Mouse (Mus musculus): ENCODE measurements around the gene Adamts10. TPM values are rescaled to one million over a fixed set of nuclear protein-coding genes. Genes with fewer than 3 reads are reported as not detected.

The Adamts10 gene
- polyA plus RNA-seq, 1 experiment: 205 TPM

- peaks cover 17% of the 10 kb centered on the region for H3K4me1 ChIP-seq (ENCODE audit: control insufficient read depth, insufficient read depth, low read length)
- 36% methylated on average over 6 of the region's 6 CpGs for WGBS
- no peaks in the 10 kb centered on the region for H3K27me3 ChIP-seq (ENCODE audit: control insufficient read depth, insufficient read depth, low read length)
- no peak within 1 kb of the TSS for H3K27ac ChIP-seq (ENCODE audit: insufficient read depth, low read length)
- H3K4me3 ChIP-seq (replicated peaks; ENCODE audit: insufficient read depth, low read depth, low read length): no peak within 1 kb of the TSS
- DNase-seq: no peak
- TF ChIP-seq POLR2A (IDR thresholded peaks at IDR 0.05; ENCODE audit: borderline replicate concordance, insufficient read depth, low read length) (no peak), CTCF (IDR thresholded peaks at IDR 0.05; ENCODE audit: borderline replicate concordance, insufficient read depth, low read depth, low read length) (no peak)
These were observed 31.3 kb downstream of the Adamts10 start, which contains the start of gene Myo1f for GRCm38 (mm10) chr17:33555223-33555855. Gene Myo1f, plus strand, starts transcription at chr17:33555707.

DNA sequence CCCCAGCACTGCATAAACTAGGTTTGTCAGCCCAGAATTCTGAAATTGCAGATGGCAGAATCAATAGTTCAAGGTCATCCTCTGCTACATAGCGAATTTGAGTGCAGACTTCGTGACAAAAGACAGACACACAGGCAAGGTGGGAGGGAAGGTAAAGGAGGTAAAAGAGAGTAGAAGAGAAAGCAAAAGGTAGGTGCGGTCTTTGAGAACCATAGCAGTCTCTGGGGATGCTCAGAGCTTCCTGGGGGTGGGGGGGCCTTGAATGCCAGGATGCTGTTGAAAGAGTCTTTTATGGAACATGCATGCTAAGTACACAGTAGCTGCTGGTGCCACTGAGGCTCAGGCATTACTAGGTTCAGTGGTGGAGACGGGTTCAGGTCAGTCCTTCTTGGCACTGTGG, 33.9 kb downstream of the Adamts10 start:
- no peak for TF ChIP-seq CTCF (IDR thresholded peaks at IDR 0.05; ENCODE audit: borderline replicate concordance, insufficient read depth, low read depth, low read length)
- TF ChIP-seq POLR2A (IDR thresholded peaks at IDR 0.05; ENCODE audit: borderline replicate concordance, insufficient read depth, low read length): no peak
- no peak overlapping the region for H3K27ac ChIP-seq (ENCODE audit: insufficient read depth, low read length)
- H3K27me3 ChIP-seq (ENCODE audit: control insufficient read depth, insufficient read depth, low read length): no peaks in the 10 kb centered on the region
- H3K4me1 ChIP-seq (ENCODE audit: control insufficient read depth, insufficient read depth, low read length): peaks cover 8% of the 10 kb centered on the region
- no peak for DNase-seq
- WGBS: 78% methylated on average over 4 of the region's 4 CpGs
- H3K4me3 ChIP-seq (replicated peaks; ENCODE audit: insufficient read depth, low read depth, low read length): no peak overlapping the region

GRCm38 (mm10) chr17:33563527-33564076, 39.6 kb downstream of the Adamts10 start:
- 57% methylated on average over 2 of the region's 2 CpGs for WGBS
- Histone ChIP-seq H3K27ac (ENCODE audit: insufficient read depth, low read length) (no peak overlapping the region), H3K27me3 (ENCODE audit: control insufficient read depth, insufficient read depth, low read length) (no peaks in the 10 kb centered on the region), H3K4me3 (replicated peaks; ENCODE audit: insufficient read depth, low read depth, low read length) (no peak overlapping the region), H3K4me1 (ENCODE audit: control insufficient read depth, insufficient read depth, low read length) (no peaks in the 10 kb centered on the region)
- no peak for TF ChIP-seq POLR2A (IDR thresholded peaks at IDR 0.05; ENCODE audit: borderline replicate concordance, insufficient read depth, low read length)
- TF ChIP-seq CTCF (IDR thresholded peaks at IDR 0.05; ENCODE audit: borderline replicate concordance, insufficient read depth, low read depth, low read length): no peak
- DNase-seq: no peak

DNA sequence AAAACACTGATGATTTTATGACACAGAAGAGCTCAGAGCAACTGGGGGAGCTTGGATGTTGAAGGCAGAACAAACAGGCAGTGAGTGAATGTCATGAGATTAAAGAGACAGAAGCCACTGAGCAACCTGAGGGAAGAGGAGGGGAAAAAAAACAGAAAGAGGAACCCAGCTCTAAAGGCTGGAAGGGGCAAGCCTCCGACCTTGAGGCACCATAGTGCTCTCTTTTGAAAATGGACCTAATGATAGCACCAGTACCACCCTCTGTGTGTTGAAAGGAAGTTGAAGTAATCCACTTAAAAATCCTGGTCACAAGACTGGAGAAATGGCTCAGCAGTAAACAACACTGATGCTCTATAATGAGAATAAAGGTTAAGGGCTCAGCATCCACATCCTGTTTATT, 40.6 kb downstream of the Adamts10 start:
- TF ChIP-seq CTCF (IDR thresholded peaks at IDR 0.05; ENCODE audit: borderline replicate concordance, insufficient read depth, low read depth, low read length) (no peak), POLR2A (IDR thresholded peaks at IDR 0.05; ENCODE audit: borderline replicate concordance, insufficient read depth, low read length) (no peak)
- 54% methylated on average over 1 of the region's 1 CpGs for whole genome bisulfite sequencing
- Histone ChIP-seq H3K27ac (ENCODE audit: insufficient read depth, low read length) (no peak overlapping the region), H3K4me3 (replicated peaks; ENCODE audit: insufficient read depth, low read depth, low read length) (no peak overlapping the region), H3K4me1 (ENCODE audit: control insufficient read depth, insufficient read depth, low read length) (no peaks in the 10 kb centered on the region), H3K27me3 (ENCODE audit: control insufficient read depth, insufficient read depth, low read length) (no peaks in the 10 kb centered on the region)
- no peak for DNase-seq

- no peaks in the 10 kb centered on the region for H3K4me1 ChIP-seq (ENCODE audit: control insufficient read depth, insufficient read depth, low read length)
- TF ChIP-seq POLR2A (IDR thresholded peaks at IDR 0.05; ENCODE audit: borderline replicate concordance, insufficient read depth, low read length) (no peak), CTCF (IDR thresholded peaks at IDR 0.05; ENCODE audit: borderline replicate concordance, insufficient read depth, low read depth, low read length) (no peak)
- 72% methylated on average over 2 of the region's 2 CpGs for WGBS
- H3K27me3 ChIP-seq (ENCODE audit: control insufficient read depth, insufficient read depth, low read length): no peaks in the 10 kb centered on the region
- H3K4me3 ChIP-seq (replicated peaks; ENCODE audit: insufficient read depth, low read depth, low read length): no peak overlapping the region
- DNase-seq: no peak
- no peak overlapping the region for H3K27ac ChIP-seq (ENCODE audit: insufficient read depth, low read length)
These were observed 42.2 kb downstream of the Adamts10 start for GRCm38 (mm10) chr17:33566182-33566581.

- H3K4me3 ChIP-seq (replicated peaks; ENCODE audit: insufficient read depth, low read depth, low read length): no peak overlapping the region
- DNase-seq: no peak
- H3K4me1 ChIP-seq (ENCODE audit: control insufficient read depth, insufficient read depth, low read length): no peaks in the 10 kb centered on the region
- no peaks in the 10 kb centered on the region for H3K27me3 ChIP-seq (ENCODE audit: control insufficient read depth, insufficient read depth, low read length)
- 87% methylated on average over 4 of the region's 4 CpGs for WGBS
- no peak for TF ChIP-seq CTCF (IDR thresholded peaks at IDR 0.05; ENCODE audit: borderline replicate concordance, insufficient read depth, low read depth, low read length)
- no peak overlapping the region for H3K27ac ChIP-seq (ENCODE audit: insufficient read depth, low read length)
These were observed 60.1 kb downstream of the Adamts10 start for GRCm38 (mm10) chr17:33584061-33584460.

- H3K4me3 ChIP-seq (replicated peaks; ENCODE audit: insufficient read depth, low read depth, low read length): no peak overlapping the region
- no peaks in the 10 kb centered on the region for H3K4me1 ChIP-seq (ENCODE audit: control insufficient read depth, insufficient read depth, low read length)
- 84% methylated on average over 17 of the region's 17 CpGs for WGBS
These were observed 62.0 kb downstream of the Adamts10 start for GRCm38 (mm10) chr17:33586011-33586410.

GRCm38 (mm10) chr17:33597271-33597670, 73.3 kb downstream of the Adamts10 start:
- no peak for DNase-seq
- Histone ChIP-seq H3K4me3 (replicated peaks; ENCODE audit: insufficient read depth, low read depth, low read length) (no peak overlapping the region), H3K27ac (ENCODE audit: insufficient read depth, low read length) (no peak overlapping the region), H3K27me3 (ENCODE audit: control insufficient read depth, insufficient read depth, low read length) (no peaks in the 10 kb centered on the region), H3K4me1 (ENCODE audit: control insufficient read depth, insufficient read depth, low read length) (no peaks in the 10 kb centered on the region)
- no peak for TF ChIP-seq POLR2A (IDR thresholded peaks at IDR 0.05; ENCODE audit: borderline replicate concordance, insufficient read depth, low read length)
- TF ChIP-seq CTCF (IDR thresholded peaks at IDR 0.05; ENCODE audit: borderline replicate concordance, insufficient read depth, low read depth, low read length): no peak

More at GRCm38 (mm10) chr17:33586011-33586410, 62.0 kb downstream of the Adamts10 start:
- TF ChIP-seq POLR2A (IDR thresholded peaks at IDR 0.05; ENCODE audit: borderline replicate concordance, insufficient read depth, low read length): no peak
- TF ChIP-seq CTCF (IDR thresholded peaks at IDR 0.05; ENCODE audit: borderline replicate concordance, insufficient read depth, low read depth, low read length): no peak
- no peak for DNase-seq
- Histone ChIP-seq H3K27ac (ENCODE audit: insufficient read depth, low read length) (no peak overlapping the region), H3K27me3 (ENCODE audit: control insufficient read depth, insufficient read depth, low read length) (no peaks in the 10 kb centered on the region)

All from cerebellum, adult 2 months (tissue).